In the genomic region with DNA sequence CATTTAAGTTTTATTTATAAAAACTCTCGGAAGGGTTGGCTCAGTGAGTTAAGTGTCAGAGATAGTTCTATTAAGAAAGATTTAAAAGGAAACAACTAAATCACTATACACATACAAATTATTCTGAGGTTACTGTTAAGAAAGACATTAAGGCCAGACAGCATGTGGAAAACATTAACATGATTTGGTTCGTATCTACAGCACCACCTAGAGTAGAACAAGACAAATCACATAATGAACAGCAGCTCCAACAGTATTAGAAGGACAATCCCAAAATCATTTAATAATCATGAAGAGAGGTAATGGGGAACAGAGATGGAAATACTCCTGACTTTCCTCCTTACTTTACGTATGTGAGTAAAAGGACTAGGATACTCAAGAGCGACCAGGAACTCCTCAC, we compare ENCODE assay signal across 14 mouse cellular contexts. TPM values are rescaled to one million over a fixed set of nuclear protein-coding genes. Genes with fewer than 3 reads are reported as not detected.
DNase-seq lines count a peak whose midpoint lies in the region; ATAC-seq and TF ChIP-seq lines count a peak whose summit lies in the region.
"Had no signal": no experiment of that assay in that cellular context is flagged by ENCODE, and none has a peak within 500 bp of the region (broad histone marks: within the 10 kb centered on the region; RNA-seq: fewer than 3 reads in every experiment).

No protein-coding gene starts in this region.

- no peaks in the 10 kb centered on the region for H3K4me1 ChIP-seq in kidney, adult 2 months (ENCODE audit: control insufficient read depth, insufficient read depth, low read length)
- H3K4me1 ChIP-seq in midbrain, embryonic 16.5 days (ENCODE audit: control insufficient read depth, insufficient read depth, low read length) = no peaks in the 10 kb centered on the region
- peaks cover 8% of the 10 kb centered on the region for H3K4me1 ChIP-seq in midbrain, embryonic 10.5 days

- no peak overlapping the region for H3K9ac ChIP-seq in midbrain, embryonic 16.5 days (ENCODE audit: low read depth, low read length)

- H3K36me3 ChIP-seq in kidney, adult 2 months (ENCODE audit: control insufficient read depth, insufficient read depth, low read length) = peaks cover 2% of the 10 kb centered on the region; the same call in 1 of the 2 replicates
- peaks cover 15% of the 10 kb centered on the region for H3K36me3 ChIP-seq in midbrain, embryonic 16.5 days (ENCODE audit: control insufficient read depth, insufficient read depth, low read length)
- peaks cover 90% of the 10 kb centered on the region for H3K36me3 ChIP-seq in midbrain, embryonic 10.5 days

- DNase-seq in CD4-positive, CD25-positive, alpha-beta regulatory T cell, adult 2 months (ENCODE audit: low read depth, low spot score) = peak; percentile 14
- DNase-seq in kidney, adult 2 months = peak; percentile 31
- no peak for DNase-seq in kidney, postnatal 14 days
- no peak for DNase-seq in midbrain, embryonic 10.5 days (ENCODE audit: low spot score)
- no peak for DNase-seq in urinary bladder, postnatal 14 days (ENCODE audit: low spot score)
- DNase-seq in Muller cell, postnatal 12 days (ENCODE audit: inconsistent ontology term) = no peak
- DNase-seq: cerebellum, adult 9-11 months; heart, adult 18-20 months; right cerebral cortex, postnatal 4 days had no signal

- TF ChIP-seq POLR2A in kidney, adult 2 months (IDR thresholded peaks at IDR 0.05; ENCODE audit: low read depth, low read length) = no peak

- no peaks in the 10 kb centered on the region for H3K9me3 ChIP-seq in midbrain, embryonic 16.5 days (replicated peaks; ENCODE audit: control insufficient read depth, low read length, poor library complexity, severe bottlenecking)
- no peaks in the 10 kb centered on the region for H3K9me3 ChIP-seq in midbrain, embryonic 10.5 days (replicated peaks)
- H3K9me3 ChIP-seq: megakaryocyte, embryonic 14.5 days had no signal

- WGBS in kidney, adult 2 months = 65% methylated on average over 4 of the region's 4 CpGs
- WGBS in midbrain, embryonic 16.5 days = 75% methylated on average over 4 of the region's 4 CpGs
- 86% methylated on average over 4 of the region's 4 CpGs for WGBS in midbrain, embryonic 10.5 days

- H3K4me3 ChIP-seq in kidney, adult 2 months (ENCODE audit: insufficient read depth, low read depth, low read length) = no peak overlapping the region
- no peak overlapping the region for H3K4me3 ChIP-seq in midbrain, embryonic 16.5 days (ENCODE audit: low read depth, low read length)
- no peak overlapping the region for H3K4me3 ChIP-seq in midbrain, embryonic 10.5 days
- H3K4me3 ChIP-seq: megakaryocyte, embryonic 14.5 days had no signal

- H3K27me3 ChIP-seq in kidney, adult 2 months (replicated peaks; ENCODE audit: control insufficient read depth, insufficient read depth, low read length) = no peaks in the 10 kb centered on the region
- H3K27me3 ChIP-seq in midbrain, embryonic 16.5 days (ENCODE audit: control insufficient read depth, insufficient read depth, low read depth, low read length) = no peaks in the 10 kb centered on the region
- H3K27me3 ChIP-seq in midbrain, embryonic 10.5 days (ENCODE audit: low read depth, poor library complexity, severe bottlenecking) = no peaks in the 10 kb centered on the region
- H3K27me3 ChIP-seq: megakaryocyte, embryonic 14.5 days; Patski had no signal

- no peak overlapping the region for H3K27ac ChIP-seq in kidney, adult 2 months (ENCODE audit: insufficient read depth, low read depth, low read length)
- H3K27ac ChIP-seq in midbrain, embryonic 16.5 days (ENCODE audit: low read length) = no peak overlapping the region
- no peak overlapping the region for H3K27ac ChIP-seq in midbrain, embryonic 10.5 days (replicated peaks)

- H3K4me2 ChIP-seq in midbrain, embryonic 16.5 days (ENCODE audit: low read length) = no peak overlapping the region

- TF ChIP-seq CTCF in kidney, adult 2 months (conservative IDR thresholded peaks at IDR 0.05; ENCODE audit: insufficient read depth, insufficient read length, low read depth, low read length) = no peak

- no peak for ATAC-seq in CD4-positive, CD25-positive, alpha-beta regulatory T cell, adult 4 months
- 0 out of 2 replicates have a peak, but pooled peaks have one; percentile 44 for ATAC-seq in midbrain, embryonic 16.5 days
- ATAC-seq: intestine, embryonic 16.5 days; Patski had no signal

RNA-seq across cellular contexts. Expression of gene Phip, which starts 20.0 kb away (rescaled TPM):
- polyA plus RNA-seq in CD4-positive, CD25-positive, alpha-beta regulatory T cell, adult 4 months (2017; shearing (Covaris generic)) = 100 to 1,000 TPM in 1 of 2 experiments, 10 to 100 TPM in 1; 86.7 to 104 TPM
- polyA plus RNA-seq in kidney, adult 2 months (2012; rRNA removed) = 2.5 and 2.9 TPM in 2 replicates
- 91.2 and 116 TPM in 2 replicates for polyA plus RNA-seq in midbrain, embryonic 16.5 days (2015; fragmentation: Nextera tagmentation; extraction: Ambion mirVana)
- polyA plus RNA-seq in midbrain, embryonic 10.5 days (2016; fragmentation: Nextera tagmentation; extraction: Ambion mirVana) = 116 and 122 TPM in 2 replicates

Comparison
In these comparisons a context has a peak if more than half of its experiments do, and no peak if none do; other contexts are left out.
1. DNase-seq: peak in CD4-positive, CD25-positive, alpha-beta regulatory T cell, adult 2 months (single experiment) and kidney, adult 2 months (single experiment); none in kidney, postnatal 14 days (single experiment), midbrain, embryonic 10.5 days (single experiment), urinary bladder, postnatal 14 days (single experiment) and Muller cell, postnatal 12 days (single experiment).
2. RNA of gene Phip, which starts 20.0 kb away (polyA plus RNA-seq): 116 to 122 TPM in midbrain, embryonic 10.5 days, 86.7 to 104 TPM in CD4-positive, CD25-positive, alpha-beta regulatory T cell, adult 4 months and 91.2 to 116 TPM in midbrain, embryonic 16.5 days; 2.5 to 2.9 TPM in kidney, adult 2 months; every median in the first group is over 10 times any median in the second.